Mouse (Mus musculus) spleen, adult 2 months (tissue): ENCODE measurements at regions not wholly inside any gene's neighbourhood (a gene's known extent, or its start where the extent isn't known, plus 50 kb on each side); places are given as distances from the start of the nearest gene placed in this dataset.

Experiments used
- DNase-seq, 2 experiments: peaks; one replicate each; pipeline versions ENCODE4 v3.0.0 to v3.0.0-alpha.2; 2012 to 2021; ENCODE audit warnings: low spot score in 2 of 2, low read depth in 1 of 2
- H3K27ac ChIP-seq: fragments of 200-500 bp; 2 replicates; pipeline ENCODE4 v1.5.1; 2012; ENCODE audit warnings: low read length, inconsistent platforms; ENCODE audit not compliant: insufficient read depth
- H3K27me3 ChIP-seq: fragments of 200-500 bp; 2 replicates; pipeline ENCODE4 v1.6.1; 2012; ENCODE audit warnings: mild to moderate bottlenecking, moderate library complexity, low read length, inconsistent platforms; ENCODE audit not compliant: control insufficient read depth, insufficient read depth
- H3K36me3 ChIP-seq: fragments of 200-500 bp; 2 replicates; pipeline ENCODE4 v1.6.1; 2012; ENCODE audit warnings: mild to moderate bottlenecking, low read length, inconsistent platforms; ENCODE audit not compliant: control insufficient read depth, insufficient read depth
- H3K4me1 ChIP-seq: fragments of 200-500 bp; 2 replicates; pipeline ENCODE4 v1.6.1; 2011; ENCODE audit warnings: inconsistent platforms; ENCODE audit not compliant: control insufficient read depth, insufficient read depth, insufficient read length
- H3K4me3 ChIP-seq: fragments of 200-500 bp; 2 replicates; pipeline ENCODE4 v1.5.1; 2011; ENCODE audit warnings: mild to moderate bottlenecking, inconsistent platforms; ENCODE audit not compliant: insufficient read depth, insufficient read length; ENCODE audit errors: extremely low read depth
- CTCF ChIP-seq: fragments of 200-500 bp; IDR thresholded peaks from 2 replicates; pipeline ENCODE4 v1.5.1; 2011; ENCODE audit warnings: mild to moderate bottlenecking, inconsistent platforms; ENCODE audit not compliant: insufficient read depth, insufficient read length, insufficient replicate concordance; ENCODE audit errors: extremely low read depth
- POLR2A ChIP-seq: fragments of 200-500 bp; IDR thresholded peaks from 2 replicates; pipeline ENCODE4 v1.6.1; 2011; ENCODE audit warnings: low read depth, low read length, inconsistent platforms
- WGBS: fragments of 180-500 bp; shearing (Covaris S2); methylation state at CpG from one replicate; pipeline ENCODE4 v1.1.7; 2018; 5-methylcytosine and 5-hydroxymethylcytosine counted together

GRCm38 (mm10) chr16:9264554-9265145, 434.8 kb downstream of the 1810013L24Rik start:
- H3K36me3 ChIP-seq: no peaks in the 10 kb centered on the region
- no peaks in the 10 kb centered on the region for H3K4me1 ChIP-seq
- H3K27ac ChIP-seq: no peak overlapping the region
- DNase-seq: no peak
- H3K27me3 ChIP-seq: no peaks in the 10 kb centered on the region
- H3K4me3 ChIP-seq: no peak overlapping the region
- 69% methylated on average over 3 of the region's 3 CpGs for WGBS
- TF ChIP-seq CTCF (no peak), POLR2A (no peak)

GRCm38 (mm10) chr16:9267204-9267603, 437.3 kb downstream of the 1810013L24Rik start:
- no peak for TF ChIP-seq CTCF
- TF ChIP-seq POLR2A: no peak
- no peak overlapping the region for H3K27ac ChIP-seq
- no peaks in the 10 kb centered on the region for H3K36me3 ChIP-seq
- no peaks in the 10 kb centered on the region for H3K4me1 ChIP-seq
- no peak overlapping the region for H3K4me3 ChIP-seq
- DNase-seq: no peak
- no peaks in the 10 kb centered on the region for H3K27me3 ChIP-seq

GRCm38 (mm10) chr16:9270099-9270498, 440.2 kb downstream of the 1810013L24Rik start:
- no peaks in the 10 kb centered on the region for H3K36me3 ChIP-seq
- H3K4me1 ChIP-seq: no peaks in the 10 kb centered on the region
- 89% methylated on average over 3 of the region's 3 CpGs for WGBS
- TF ChIP-seq CTCF: no peak
- TF ChIP-seq POLR2A: no peak
- no peak for DNase-seq
- H3K27ac ChIP-seq: no peak overlapping the region
- H3K27me3 ChIP-seq: no peaks in the 10 kb centered on the region
- H3K4me3 ChIP-seq: no peak overlapping the region

GRCm38 (mm10) chr16:9270671-9271070, 440.8 kb downstream of the 1810013L24Rik start:
- Histone ChIP-seq H3K4me3 (no peak overlapping the region), H3K4me1 (no peaks in the 10 kb centered on the region), H3K36me3 (no peaks in the 10 kb centered on the region), H3K27me3 (no peaks in the 10 kb centered on the region), H3K27ac (no peak overlapping the region)
- TF ChIP-seq CTCF (no peak), POLR2A (no peak)
- DNase-seq: no peak
- 84% methylated on average over 1 of the region's 1 CpGs for WGBS

- Histone ChIP-seq H3K36me3 (no peaks in the 10 kb centered on the region), H3K4me1 (no peaks in the 10 kb centered on the region), H3K27me3 (no peaks in the 10 kb centered on the region), H3K4me3 (no peak overlapping the region), H3K27ac (no peak overlapping the region)
- WGBS: 80% methylated on average over 6 of the region's 6 CpGs
- no peak for DNase-seq
- TF ChIP-seq POLR2A: no peak
- no peak for TF ChIP-seq CTCF
These were observed 443.9 kb downstream of the 1810013L24Rik start for GRCm38 (mm10) chr16:9273751-9274300.

- H3K4me3 ChIP-seq: no peak overlapping the region
- DNase-seq: no peak
- H3K27me3 ChIP-seq: no peaks in the 10 kb centered on the region
- no peak overlapping the region for H3K27ac ChIP-seq
- WGBS: 52% methylated on average over 7 of the region's 7 CpGs
- H3K36me3 ChIP-seq: no peaks in the 10 kb centered on the region
- no peaks in the 10 kb centered on the region for H3K4me1 ChIP-seq
- TF ChIP-seq POLR2A: no peak
- TF ChIP-seq CTCF: no peak
These were observed 444.7 kb downstream of the 1810013L24Rik start for GRCm38 (mm10) chr16:9274583-9275100.

- Histone ChIP-seq H3K4me1 (no peaks in the 10 kb centered on the region), H3K27me3 (no peaks in the 10 kb centered on the region), H3K36me3 (no peaks in the 10 kb centered on the region), H3K27ac (no peak overlapping the region), H3K4me3 (no peak overlapping the region)
- 68% methylated on average over 4 of the region's 4 CpGs for WGBS
- DNase-seq: no peak
- no peak for TF ChIP-seq CTCF
- no peak for TF ChIP-seq POLR2A
These were observed 445.5 kb downstream of the 1810013L24Rik start for GRCm38 (mm10) chr16:9275426-9275825.
